Mouse (Mus musculus) brain, embryonic 14.5 days (tissue): ENCODE data around the gene Trim10.

Experiments
- CTCF ChIP-seq: fragments of 200-500 bp; IDR thresholded peaks from 2 replicates; pipeline ENCODE4 v1.5.1; 2012; ENCODE audit warnings: inconsistent platforms, mild to moderate bottlenecking, moderate library complexity, borderline replicate concordance; ENCODE audit not compliant: insufficient read depth, insufficient read length; ENCODE audit errors: extremely low read depth
- POLR2A ChIP-seq: fragments of 200-500 bp; IDR thresholded peaks from 2 replicates; pipeline ENCODE4 v1.6.1; 2012; ENCODE audit warnings: mild to moderate bottlenecking, inconsistent platforms, borderline replicate concordance; ENCODE audit not compliant: poor library complexity, insufficient read depth, insufficient read length, severe bottlenecking; ENCODE audit errors: extremely low read depth

DNA sequence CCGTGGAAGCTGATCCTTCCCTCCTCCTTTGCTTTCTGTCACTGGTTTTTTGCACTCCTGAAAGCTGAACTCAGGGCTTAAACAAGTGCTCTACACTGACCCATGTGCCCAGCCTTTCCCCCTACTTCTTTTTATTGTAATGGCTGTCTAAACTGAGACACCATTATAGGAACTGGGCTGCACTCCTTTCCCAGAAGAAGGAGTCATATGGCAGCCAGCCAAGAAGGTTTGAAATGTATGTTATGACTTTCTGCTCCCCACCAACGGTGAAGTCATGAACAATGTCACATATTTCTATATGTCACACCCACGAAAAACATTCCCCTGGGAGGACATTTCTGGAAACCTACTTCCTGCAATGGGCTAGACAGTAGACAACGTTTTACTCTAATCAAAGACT, 5.3 kb downstream of the Trim10 start:
- TF ChIP-seq CTCF (no peak), POLR2A (no peak)
